Mouse (Mus musculus): ENCODE results near the gene Tldc2. TPM values are rescaled to one million over a fixed set of nuclear protein-coding genes. Genes with fewer than 3 reads are reported as not detected.

Tldc2 gene
- not detected for total RNA-seq (2021)
- long read RNA-seq, experiment 1: 0 reads
- long read RNA-seq, experiment 2: 0 reads

- DNase-seq (ENCODE audit: low spot score in 2 of 2): no peak
These were observed at the start of gene Tldc2 for GRCm38 (mm10) chr2:157086796-157087195. Gene Tldc2 (plus strand): TSS chr2:157087055.

GRCm38 (mm10) chr2:157037303-157037702 lies 49.6 kb upstream of the Tldc2 start:
- no peak for DNase-seq (ENCODE audit: low spot score in 2 of 2)

GRCm38 (mm10) chr2:157039900-157040648 lies 46.8 kb upstream of the Tldc2 start:
- DNase-seq (ENCODE audit: low spot score in 2 of 2): no peak

- no peak for DNase-seq (ENCODE audit: low spot score in 2 of 2)
These were observed 46.2 kb upstream of the Tldc2 start for GRCm38 (mm10) chr2:157040649-157041046.

- DNase-seq (ENCODE audit: low spot score in 2 of 2): no peak
These were observed 45.4 kb upstream of the Tldc2 start for GRCm38 (mm10) chr2:157041421-157041820.

- DNase-seq (ENCODE audit: low spot score in 2 of 2): peak in 1 of 2 experiments; percentile 64
These were observed 43.3 kb upstream of the Tldc2 start for GRCm38 (mm10) chr2:157043556-157043955.

- no peak for DNase-seq (ENCODE audit: low spot score in 2 of 2)
These were observed 42.9 kb upstream of the Tldc2 start for GRCm38 (mm10) chr2:157043987-157044386.

- no peak for DNase-seq (ENCODE audit: low spot score in 2 of 2)
These were observed 40.9 kb upstream of the Tldc2 start for GRCm38 (mm10) chr2:157045932-157046331.

- DNase-seq (ENCODE audit: low spot score in 2 of 2): no peak
These were observed 39.9 kb upstream of the Tldc2 start for GRCm38 (mm10) chr2:157046956-157047355.

GRCm38 (mm10) chr2:157048395-157049181 lies 38.3 kb upstream of the Tldc2 start:
- DNase-seq (ENCODE audit: low spot score in 2 of 2): peak; percentile 59 to 78

GRCm38 (mm10) chr2:157049831-157050243 lies 37.0 kb upstream of the Tldc2 start:
- DNase-seq (ENCODE audit: low spot score in 2 of 2): peak; percentile 75 to 77

GRCm38 (mm10) chr2:157052448-157052847 lies 34.4 kb upstream of the Tldc2 start:
- no peak for DNase-seq (ENCODE audit: low spot score in 2 of 2)

GRCm38 (mm10) chr2:157053124-157053523 lies 33.7 kb upstream of the Tldc2 start:
- no peak for DNase-seq (ENCODE audit: low spot score in 2 of 2)

GRCm38 (mm10) chr2:157053787-157054186 lies 33.1 kb upstream of the Tldc2 start:
- no peak for DNase-seq (ENCODE audit: low spot score in 2 of 2)

- DNase-seq (ENCODE audit: low spot score in 2 of 2): no peak
These were observed 32.6 kb upstream of the Tldc2 start for GRCm38 (mm10) chr2:157054297-157054696.

- DNase-seq (ENCODE audit: low spot score in 2 of 2): peak; percentile 63 to 78
These were observed 32.0 kb upstream of the Tldc2 start for GRCm38 (mm10) chr2:157054816-157055215.

GRCm38 (mm10) chr2:157055721-157056120 lies 31.1 kb upstream of the Tldc2 start:
- no peak for DNase-seq (ENCODE audit: low spot score in 2 of 2)

GRCm38 (mm10) chr2:157057186-157057585 lies 29.7 kb upstream of the Tldc2 start:
- DNase-seq (ENCODE audit: low spot score in 2 of 2): no peak

- DNase-seq (ENCODE audit: low spot score in 2 of 2): no peak
These were observed 29.1 kb upstream of the Tldc2 start for GRCm38 (mm10) chr2:157057758-157058157.

GRCm38 (mm10) chr2:157058342-157058998 lies 28.4 kb upstream of the Tldc2 start:
- peak; percentile 85 to 91 for DNase-seq (ENCODE audit: low spot score in 2 of 2)

- no peak for DNase-seq (ENCODE audit: low spot score in 2 of 2)
These were observed 27.7 kb upstream of the Tldc2 start for GRCm38 (mm10) chr2:157059166-157059565.

- no peak for DNase-seq (ENCODE audit: low spot score in 2 of 2)
These were observed 26.8 kb upstream of the Tldc2 start for GRCm38 (mm10) chr2:157060037-157060436.
